Mouse (Mus musculus): ENCODE results near the gene Nkiras1. TPM values are rescaled to one million over a fixed set of nuclear protein-coding genes. Genes with fewer than 3 reads are reported as not detected.

The Nkiras1 gene
- total and polyA plus RNA-seq, 3 experiments = 0.90 to 26.7 (median 24.7) TPM

DNA sequence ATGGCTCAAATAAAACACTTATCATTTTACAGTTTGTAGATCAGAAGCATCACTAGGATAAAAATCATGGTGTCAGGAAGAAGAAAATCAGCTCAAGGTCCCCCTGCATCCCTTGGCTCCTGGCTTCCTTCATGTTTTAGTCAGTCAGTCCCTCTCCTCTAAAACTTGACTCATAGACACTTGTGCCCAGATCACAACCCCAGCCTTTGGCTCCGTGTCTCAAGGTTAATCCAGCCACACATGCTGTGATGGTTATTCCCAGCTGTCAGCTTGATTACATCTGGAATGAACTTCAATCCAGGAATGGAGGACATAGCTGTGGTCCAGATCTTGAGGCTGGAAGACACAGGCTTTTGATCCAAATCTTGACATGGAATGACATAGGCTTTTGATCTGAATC is 3.6 kb downstream of the Nkiras1 start:
- peak; percentile 55 for DNase-seq

GRCm38 (mm10) chr14:18280375-18280774 is 9.4 kb downstream of the Nkiras1 start:
- peak; percentile 10 for DNase-seq

GRCm38 (mm10) chr14:18284581-18284980 is 13.6 kb downstream of the Nkiras1 start:
- no peak for DNase-seq

- DNase-seq = no peak
Observed at GRCm38 (mm10) chr14:18285476-18285875, 14.5 kb downstream of the Nkiras1 start.

- DNase-seq = no peak
Observed at GRCm38 (mm10) chr14:18286441-18286840, 15.5 kb downstream of the Nkiras1 start.

DNA sequence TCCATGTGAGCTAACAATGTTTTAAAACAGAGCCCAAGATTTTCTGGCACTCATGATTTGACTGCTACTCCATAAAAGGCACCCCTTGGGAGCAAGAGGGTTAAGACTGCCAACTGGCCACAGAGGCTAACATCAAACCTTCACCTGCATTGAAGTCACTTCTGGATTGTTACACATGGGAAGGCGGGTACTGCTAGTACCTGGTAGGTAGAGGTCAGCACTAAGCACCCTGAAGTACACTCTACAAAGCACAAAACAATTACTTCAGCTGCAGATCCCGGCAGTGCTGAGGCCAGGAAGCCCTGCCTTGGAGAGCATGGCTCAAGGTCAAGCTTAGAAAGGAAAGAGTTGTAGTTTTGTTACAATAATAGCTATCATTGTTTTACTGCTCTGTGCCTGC is 16.5 kb downstream of the Nkiras1 start:
- DNase-seq = no peak

DNA sequence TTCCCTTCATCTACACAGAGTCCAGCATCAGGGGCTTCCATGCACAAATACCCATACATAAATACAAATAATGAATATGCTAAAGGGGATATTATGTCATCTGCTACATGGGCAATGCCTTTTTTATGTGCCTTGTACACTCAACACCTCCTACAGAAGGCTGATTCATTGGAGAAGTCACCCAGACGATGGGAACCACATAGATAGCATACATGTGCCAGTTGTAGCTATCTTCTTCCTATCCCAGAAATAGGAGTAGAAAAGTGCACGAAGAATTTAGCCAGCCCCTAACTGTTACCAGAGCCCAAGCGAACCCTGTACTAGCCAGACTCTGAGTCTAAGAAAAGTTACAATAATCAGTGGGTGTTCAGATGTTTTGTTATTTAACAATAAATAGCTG is 21.2 kb downstream of the Nkiras1 start:
- DNase-seq = no peak

GRCm38 (mm10) chr14:18292578-18292977 is 21.6 kb downstream of the Nkiras1 start:
- no peak for DNase-seq

- DNase-seq = no peak
Observed at GRCm38 (mm10) chr14:18297441-18297840, 26.5 kb downstream of the Nkiras1 start.

DNA sequence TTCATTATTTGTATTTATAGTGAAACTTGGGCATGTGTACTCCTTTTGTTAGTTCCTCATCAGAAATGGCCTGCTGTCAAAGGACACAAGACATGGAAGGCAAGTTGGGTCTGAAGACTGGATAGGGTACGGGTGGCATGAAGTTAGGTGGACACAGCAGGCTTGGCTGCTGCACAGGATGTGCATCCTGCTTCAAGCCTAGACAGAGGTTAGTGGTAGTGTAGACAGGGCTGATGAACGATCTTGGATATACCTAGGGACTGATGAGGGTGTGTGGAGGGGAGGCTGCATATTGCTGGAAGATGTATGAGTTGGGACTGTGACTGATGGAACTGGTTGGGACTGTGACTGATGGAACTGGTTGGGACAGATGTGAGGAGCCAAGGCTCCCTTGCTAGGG is 27.9 kb downstream of the Nkiras1 start:
- DNase-seq = no peak

DNA sequence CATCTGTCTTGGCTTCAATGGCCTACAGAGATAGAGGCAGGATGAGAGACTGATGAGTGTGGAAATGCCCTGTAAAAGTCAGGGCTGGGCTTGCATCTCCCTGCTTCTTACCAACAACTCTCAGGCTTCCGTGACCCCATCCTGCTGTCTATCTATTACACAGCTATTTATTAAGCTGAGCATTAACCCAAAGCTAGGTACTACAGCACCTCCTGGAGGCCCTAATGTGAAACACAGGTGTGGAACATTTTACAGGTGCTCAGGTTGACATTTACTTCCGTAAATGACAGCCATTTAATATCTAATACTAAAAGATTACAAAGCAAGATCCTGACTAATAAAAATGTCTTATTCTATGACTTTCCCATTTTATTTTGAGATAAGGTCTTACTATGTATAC is 29.7 kb downstream of the Nkiras1 start:
- DNase-seq = no peak

- DNase-seq = no peak
Observed at GRCm38 (mm10) chr14:18301591-18301990, 30.7 kb downstream of the Nkiras1 start.

DNA sequence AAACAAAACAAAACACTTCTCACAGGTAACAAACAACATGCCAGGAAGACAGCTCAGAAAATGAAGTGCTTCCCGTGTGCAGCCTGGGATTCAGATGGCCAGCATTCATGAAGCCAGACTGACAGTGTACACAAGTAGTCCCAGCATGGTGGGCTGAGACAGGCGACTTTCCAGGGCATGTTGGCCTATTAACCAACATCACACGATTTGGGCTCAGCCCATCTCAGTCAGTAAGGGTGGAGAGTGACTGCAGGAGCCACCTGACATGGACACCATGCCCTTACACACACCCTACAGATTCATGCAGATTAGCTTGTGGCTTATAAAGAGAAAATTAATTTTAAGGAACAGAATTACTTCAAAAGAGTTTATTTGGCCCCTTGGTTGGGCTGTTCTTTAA is 31.8 kb downstream of the Nkiras1 start:
- DNase-seq = no peak

GRCm38 (mm10) chr14:18303262-18303661 is 32.3 kb downstream of the Nkiras1 start:
- DNase-seq = no peak

GRCm38 (mm10) chr14:18304165-18304564 is 33.2 kb downstream of the Nkiras1 start:
- no peak for DNase-seq

- peak; percentile 8 for DNase-seq
Observed at GRCm38 (mm10) chr14:18317457-18318411, 46.8 kb downstream of the Nkiras1 start.

DNA sequence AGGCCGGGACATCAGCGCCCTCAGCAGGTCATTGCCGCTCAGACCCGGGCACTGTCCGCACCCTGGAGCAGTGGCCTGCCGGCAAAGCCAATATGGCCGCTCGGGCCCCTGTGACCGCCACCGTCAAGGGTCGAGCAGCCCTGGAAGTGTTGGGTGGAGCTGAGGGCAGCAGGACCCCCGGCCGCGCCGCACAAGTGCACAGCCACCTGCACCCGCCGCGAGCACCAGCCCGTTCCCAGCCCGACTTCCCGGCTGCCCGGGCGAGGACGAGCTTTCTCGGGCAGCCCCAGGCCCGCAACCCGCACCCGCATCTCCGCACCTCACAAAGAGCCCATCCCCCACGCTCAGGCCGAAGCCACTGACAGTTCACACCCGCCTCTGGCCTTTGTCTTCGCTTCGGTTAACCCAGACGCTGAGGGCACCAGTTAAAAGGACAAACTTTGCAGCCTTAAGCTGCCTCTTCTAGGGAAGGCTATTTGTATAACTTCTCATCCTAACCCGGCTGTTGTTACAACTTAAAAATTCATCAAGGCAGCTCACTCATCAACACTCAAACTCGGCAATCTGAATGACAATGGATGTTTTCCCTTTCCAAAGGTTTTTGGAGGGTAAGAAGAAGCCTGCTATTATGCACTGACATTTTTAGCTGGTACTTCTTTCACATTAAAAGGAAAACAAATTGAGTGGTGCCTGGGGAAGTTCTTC is 56.2 kb downstream of the Nkiras1 start:
- DNase-seq = peak; percentile 57

DNA sequence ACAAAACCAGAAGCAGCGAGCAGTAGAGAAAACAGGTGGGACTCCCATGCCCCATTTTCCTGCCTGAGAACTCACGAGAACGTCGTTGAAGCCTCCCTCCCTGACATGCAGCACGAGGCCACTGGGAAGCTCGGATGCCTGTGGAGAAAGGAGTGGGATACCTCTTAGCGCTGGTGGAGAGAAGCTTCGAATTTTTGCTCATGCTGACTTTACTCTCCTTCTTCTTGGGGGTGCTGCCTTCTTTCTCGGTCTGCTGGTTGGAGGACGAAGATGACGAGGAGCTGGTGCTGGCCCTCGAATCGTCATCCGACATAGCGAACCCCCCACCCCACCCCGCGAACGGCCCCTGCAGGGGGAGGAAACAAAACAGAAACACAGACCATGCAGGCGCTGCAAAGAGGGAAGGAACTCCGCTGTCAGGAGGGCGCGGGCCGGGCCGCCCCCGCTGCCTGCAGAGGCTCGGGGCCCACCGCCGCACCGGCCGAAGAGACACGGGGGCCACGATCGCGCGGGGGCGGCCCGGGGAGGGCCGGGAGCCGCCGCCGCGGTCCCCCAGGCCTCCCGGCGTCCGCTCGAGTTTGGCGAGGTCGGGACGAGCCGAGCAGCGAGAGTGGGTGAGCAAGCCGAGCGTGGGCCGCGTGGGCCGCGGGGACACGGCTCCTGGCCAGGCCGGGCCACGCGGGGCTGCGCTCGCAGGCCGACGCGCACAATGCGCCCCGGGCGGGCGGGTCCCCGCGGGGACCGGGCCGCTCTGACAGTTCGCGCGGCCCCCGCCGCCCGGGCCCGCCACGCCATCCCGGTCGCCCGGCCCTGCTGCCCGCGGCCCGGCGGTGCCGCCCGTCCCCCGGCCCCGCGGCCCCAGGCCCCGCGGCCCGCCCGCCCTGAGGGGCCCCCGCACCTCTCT is 60.1 kb downstream of the Nkiras1 start:
- peak; percentile 61 for DNase-seq

- DNase-seq = peak; percentile 90
Observed at GRCm38 (mm10) chr14:18331693-18332131, 60.8 kb downstream of the Nkiras1 start, which contains the start of gene Ube2e1. Gene Ube2e1, minus strand, starts transcription at chr14:18331859.
